In the genomic region with DNA sequence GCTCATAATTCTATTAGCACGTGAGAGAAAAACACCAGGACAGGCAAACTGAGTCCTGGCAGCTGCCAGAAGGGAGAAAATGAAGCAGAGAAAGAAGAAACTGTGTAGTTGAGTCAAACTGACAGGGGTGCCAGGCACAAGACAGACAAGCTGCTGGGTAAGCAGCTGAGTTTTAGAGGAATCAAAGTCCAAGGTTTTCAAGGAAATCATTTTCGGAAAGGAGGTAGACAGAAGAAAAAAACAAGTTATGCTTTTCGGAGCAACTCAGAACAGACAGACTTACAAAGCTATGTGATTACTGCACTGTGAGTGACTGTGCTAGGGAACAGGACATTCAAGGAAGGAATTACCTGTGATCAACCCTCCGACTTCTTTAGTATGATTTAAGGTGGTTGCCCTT, we compare ENCODE assay signal across 32 mouse cellular contexts.
"Had no signal": no experiment of that assay in that cellular context is flagged by ENCODE, and none has a peak within 500 bp of the region (broad histone marks: within the 10 kb centered on the region; RNA-seq: fewer than 3 reads in every experiment).

No protein-coding gene starts in this region.

- H3K27ac ChIP-seq: limb, embryonic 10.5 days; limb, embryonic 12.5 days; limb, embryonic 13.5 days; limb, embryonic 15.5 days; liver, embryonic 12.5 days; liver, embryonic 13.5 days; liver, embryonic 14.5 days; liver, embryonic 15.5 days; lung, embryonic 15.5 days; macrophage; midbrain, embryonic 10.5 days; midbrain, embryonic 12.5 days; midbrain, embryonic 13.5 days; midbrain, embryonic 15.5 days; neural tube, embryonic 12.5 days had no signal

- H3K36me3 ChIP-seq: limb, embryonic 10.5 days; limb, embryonic 12.5 days; limb, embryonic 13.5 days; limb, embryonic 15.5 days; liver, embryonic 12.5 days; liver, embryonic 13.5 days; liver, embryonic 15.5 days; lung, embryonic 15.5 days; midbrain, embryonic 10.5 days; midbrain, embryonic 12.5 days; midbrain, embryonic 13.5 days; midbrain, embryonic 15.5 days; neural tube, embryonic 12.5 days had no signal

- ATAC-seq: liver, embryonic 12.5 days; liver, postnatal 0 days; lung, postnatal 0 days; midbrain, embryonic 13.5 days; midbrain, embryonic 15.5 days; midbrain, embryonic 16.5 days had no signal

- H3K9me3 ChIP-seq: limb, embryonic 10.5 days; limb, embryonic 15.5 days; liver, embryonic 12.5 days; liver, embryonic 13.5 days; liver, embryonic 15.5 days; lung, embryonic 15.5 days; megakaryocyte, embryonic 14.5 days; midbrain, embryonic 13.5 days; midbrain, embryonic 15.5 days had no signal

- DNase-seq: left cerebral cortex, postnatal 4 days; liver; liver, embryonic 13.5 days; liver, postnatal 0 days; lung, adult 18-20 months; lung, adult 2 months; lung, embryonic 14.5 days; lung, postnatal 10 days; lung, postnatal 14 days; lung, postnatal 36 days; lung, postnatal 4 days; midbrain, embryonic 14.5 days had no signal

- H3K27me3 ChIP-seq: limb, embryonic 12.5 days; limb, embryonic 13.5 days; limb, embryonic 15.5 days; liver, embryonic 12.5 days; liver, embryonic 13.5 days; liver, embryonic 15.5 days; lung, embryonic 15.5 days; megakaryocyte, embryonic 14.5 days; midbrain, embryonic 12.5 days; midbrain, embryonic 13.5 days; midbrain, embryonic 15.5 days; neural tube, embryonic 12.5 days had no signal

- H3K4me3 ChIP-seq: limb, embryonic 10.5 days; limb, embryonic 12.5 days; limb, embryonic 13.5 days; limb, embryonic 15.5 days; liver, embryonic 12.5 days; liver, embryonic 13.5 days; liver, embryonic 15.5 days; lung, embryonic 15.5 days; megakaryocyte, embryonic 14.5 days; midbrain, embryonic 10.5 days; midbrain, embryonic 12.5 days; midbrain, embryonic 13.5 days; midbrain, embryonic 15.5 days; myocyte; neural tube, embryonic 12.5 days had no signal

- H3K9ac ChIP-seq: limb, embryonic 12.5 days; limb, embryonic 13.5 days; limb, embryonic 15.5 days; liver, embryonic 12.5 days; liver, embryonic 13.5 days; liver, embryonic 14.5 days; liver, embryonic 15.5 days; liver, postnatal 0 days; lung, embryonic 14.5 days; lung, embryonic 15.5 days; midbrain, embryonic 12.5 days; midbrain, embryonic 13.5 days; midbrain, embryonic 15.5 days; neural tube, embryonic 12.5 days had no signal

- H3K4me1 ChIP-seq: limb, embryonic 10.5 days; limb, embryonic 12.5 days; limb, embryonic 13.5 days; limb, embryonic 15.5 days; liver, embryonic 12.5 days; liver, embryonic 13.5 days; liver, embryonic 15.5 days; lung, embryonic 15.5 days; megakaryocyte, embryonic 14.5 days; midbrain, embryonic 10.5 days; midbrain, embryonic 12.5 days; midbrain, embryonic 13.5 days; midbrain, embryonic 15.5 days; neural tube, embryonic 12.5 days had no signal

- H3K4me2 ChIP-seq: limb, embryonic 12.5 days; limb, embryonic 13.5 days; limb, embryonic 15.5 days; liver, embryonic 11.5 days; liver, embryonic 12.5 days; liver, embryonic 13.5 days; liver, embryonic 15.5 days; lung, embryonic 14.5 days; lung, embryonic 15.5 days; midbrain, embryonic 11.5 days; midbrain, embryonic 12.5 days; midbrain, embryonic 13.5 days; midbrain, embryonic 15.5 days; neural tube, embryonic 12.5 days had no signal
